Mouse (Mus musculus) lung, adult 2 months (tissue): ENCODE data around the gene Adam19.

Experiments used
- CTCF ChIP-seq: fragments of 200-500 bp; IDR thresholded peaks from 2 replicates; pipeline ENCODE4 v1.5.1; 2011; ENCODE audit warnings: mild to moderate bottlenecking, low read length, control low read depth; ENCODE audit not compliant: insufficient read depth
- POLR2A ChIP-seq: fragments of 200-500 bp; IDR thresholded peaks from 2 replicates; pipeline ENCODE4 v1.6.1; 2011; ENCODE audit warnings: low read depth, mild to moderate bottlenecking, control low read depth, low read length, borderline replicate concordance; ENCODE audit errors: extremely low read depth

GRCm38 (mm10) chr11:46084568-46084967 lies 28.8 kb downstream of the Adam19 start:
- no peak for TF ChIP-seq CTCF
- TF ChIP-seq POLR2A = no peak
